Mouse (Mus musculus): ENCODE results near the gene Stx16. TPM values are rescaled to one million over a fixed set of nuclear protein-coding genes. Genes with fewer than 3 reads are reported as not detected.

The Stx16 gene
- polyA plus RNA-seq (2014; fragmentation: Illumina TruSeq; extraction: RNeasy Lipid Tissue Mini Kit (QIAGEN cat#74804); ENCODE audit: low read depth, low replicate concordance) = 23.2 TPM

GRCm38 (mm10) chr2:174075673-174076432 lies at the start of gene Stx16:
Stx16 (plus strand) TSS chr2:174076308.

GRCm38 (mm10) chr2:174109991-174110782 lies 34.1 kb downstream of the Stx16 start, which contains the start of gene Npepl1:
Npepl1 (plus strand) TSS chr2:174110349.

Other genes with a start within 250 kb of the Stx16 start
- gene Npepl1, start 34.0 kb downstream of the Stx16 start, polyA plus RNA-seq (2014; fragmentation: Illumina TruSeq; extraction: RNeasy Lipid Tissue Mini Kit (QIAGEN cat#74804); ENCODE audit: low read depth, low replicate concordance) = 13.6 TPM
- gene Gnas, start 208.0 kb downstream of the Stx16 start, polyA plus RNA-seq (2014; fragmentation: Illumina TruSeq; extraction: RNeasy Lipid Tissue Mini Kit (QIAGEN cat#74804); ENCODE audit: low read depth, low replicate concordance) = 231 TPM